ENCODE assay signal across 9 mouse cellular contexts in genomic region chr19:59075472-59076101, GRCm38 (mm10). TPM values are rescaled to one million over a fixed set of nuclear protein-coding genes. Genes with fewer than 3 reads are reported as not detected.
DNase-seq lines count a peak whose midpoint lies in the region; ATAC-seq lines count a peak whose summit lies in the region.
"Had no signal": no experiment of that assay in that cellular context is flagged by ENCODE, and none has a peak within 500 bp of the region (broad histone marks: within the 10 kb centered on the region; RNA-seq: fewer than 3 reads in every experiment).

Gene Shtn1, minus strand, starts transcription at chr19:59076100.

- peaks cover 66% of the 10 kb centered on the region for H3K27me3 ChIP-seq in kidney, embryonic 15.5 days
- H3K27me3 ChIP-seq in limb, embryonic 15.5 days = peaks cover 39% of the 10 kb centered on the region

- no peaks in the 10 kb centered on the region for H3K36me3 ChIP-seq in kidney, embryonic 15.5 days
- no peaks in the 10 kb centered on the region for H3K36me3 ChIP-seq in limb, embryonic 15.5 days

- H3K27ac ChIP-seq in kidney, embryonic 15.5 days = no peak within 1 kb of the TSS
- no peak within 1 kb of the TSS for H3K27ac ChIP-seq in limb, embryonic 15.5 days

- H3K9ac ChIP-seq in kidney, embryonic 15.5 days = peak within 1 kb of the TSS; percentile 40
- peak within 1 kb of the TSS; percentile 21; the same call in 1 of the 2 replicates for H3K9ac ChIP-seq in limb, embryonic 15.5 days

- under 1% methylated on average over 40 of the region's 46 CpGs for WGBS in kidney, embryonic 15.5 days
- under 1% methylated on average over 38 of the region's 46 CpGs for WGBS in limb, embryonic 15.5 days

- H3K9me3 ChIP-seq in kidney, embryonic 15.5 days (replicated peaks) = no peaks in the 10 kb centered on the region
- H3K9me3 ChIP-seq in limb, embryonic 15.5 days = no peaks in the 10 kb centered on the region

- DNase-seq in heart, adult 18-20 months = peak; percentile 40 to 54
- DNase-seq in heart, adult 8-10 months (ENCODE audit: low spot score) = no peak
- peak; percentile 27 to 30 for DNase-seq in heart, adult 9 months (ENCODE audit: low spot score in 2 of 2)
- DNase-seq in neural tube, embryonic 10.5 days (ENCODE audit: extremely low spot score, low spot score) = peak; percentile 48
- DNase-seq in urinary bladder, postnatal 14 days (ENCODE audit: low spot score) = peak; percentile 72

- peaks cover 11% of the 10 kb centered on the region for H3K4me1 ChIP-seq in kidney, embryonic 15.5 days
- peaks cover 11% of the 10 kb centered on the region for H3K4me1 ChIP-seq in limb, embryonic 15.5 days

- H3K4me3 ChIP-seq in kidney, embryonic 15.5 days (replicated peaks) = peak within 1 kb of the TSS; percentile 62
- H3K4me3 ChIP-seq in limb, embryonic 15.5 days = peak within 1 kb of the TSS; percentile 54

- H3K4me2 ChIP-seq in kidney, embryonic 15.5 days = peak within 1 kb of the TSS; percentile 99
- H3K4me2 ChIP-seq in limb, embryonic 15.5 days = peak within 1 kb of the TSS; percentile 96

- 0 out of 2 replicates have a peak, but pooled peaks have one; percentile 27 for ATAC-seq in common myeloid progenitor, adult 5-6 weeks (replicated peaks; ENCODE audit: low read depth, poor library complexity, severe bottlenecking)
- ATAC-seq in kidney, embryonic 15.5 days (replicated peaks; ENCODE audit: low FRiP score) = peak; percentile 46
- ATAC-seq in limb, embryonic 15.5 days (ENCODE audit: insufficient number of reproducible peaks, low FRiP score, low TSS enrichment, low read depth) = peak; percentile 52; the same call in 1 of the 2 replicates

RNA-seq across cellular contexts. Expression of gene Shtn1, which starts in this region (rescaled TPM):
- 1 to 10 TPM; 2.1 to 2.9 TPM for total RNA-seq in heart, adult 18-20 months (2021)
- 1 to 10 TPM; 2.1 to 3.4 (median 2.6) TPM for total RNA-seq in heart, adult 8-10 months (2022)
- 0.05 and 1.0 TPM in 2 replicates for total RNA-seq in common myeloid progenitor, adult 5-6 weeks (2017)
- 2.0 and 2.3 TPM in 2 replicates for polyA plus RNA-seq in kidney, embryonic 15.5 days (2015; fragmentation: Nextera tagmentation; extraction: Ambion mirVana)
- polyA plus RNA-seq in limb, embryonic 15.5 days (2015; fragmentation: Nextera tagmentation; extraction: Ambion mirVana) = 4.2 and 4.7 TPM in 2 replicates
- total RNA-seq: MEL had no signal
